ENCODE assay signal across 21 mouse cellular contexts in genomic region chr4:100286800-100287199, GRCm38 (mm10).
"Had no signal": no experiment of that assay in that cellular context is flagged by ENCODE, and none has a peak within 500 bp of the region (broad histone marks: within the 10 kb centered on the region; RNA-seq: fewer than 3 reads in every experiment).

No protein-coding gene starts in this region.

- DNase-seq: kidney, adult 11 months; kidney, adult 8-10 months; kidney, postnatal 10 days; kidney, postnatal 36 days; left cerebral cortex, postnatal 4 days; liver, postnatal 0 days; right cerebral cortex, postnatal 14 days; right cerebral cortex, postnatal 4 days; thymus, adult 18-20 months; thymus, postnatal 36 days had no signal

- H3K27ac ChIP-seq: kidney, embryonic 15.5 days; limb, embryonic 12.5 days; limb, embryonic 15.5 days; liver, embryonic 14.5 days; macrophage; midbrain, embryonic 13.5 days; neural tube, embryonic 13.5 days; stomach, embryonic 15.5 days had no signal

- H3K4me1 ChIP-seq: kidney, embryonic 15.5 days; limb, embryonic 12.5 days; midbrain, embryonic 13.5 days; neural tube, embryonic 13.5 days had no signal

- ATAC-seq: liver, postnatal 0 days; lung, postnatal 0 days; midbrain, embryonic 13.5 days had no signal

- H3K4me2 ChIP-seq: kidney, embryonic 15.5 days; limb, embryonic 12.5 days; limb, embryonic 15.5 days; liver, embryonic 11.5 days; lung, embryonic 14.5 days; midbrain, embryonic 13.5 days; neural tube, embryonic 13.5 days; stomach, embryonic 15.5 days had no signal

- H3K9me3 ChIP-seq: kidney, embryonic 15.5 days; limb, embryonic 12.5 days; limb, embryonic 15.5 days; midbrain, embryonic 13.5 days; neural tube, embryonic 13.5 days; stomach, embryonic 15.5 days had no signal

- H3K36me3 ChIP-seq: kidney, embryonic 15.5 days; limb, embryonic 12.5 days; limb, embryonic 15.5 days; midbrain, embryonic 13.5 days; neural tube, embryonic 13.5 days; stomach, embryonic 15.5 days had no signal

- H3K9ac ChIP-seq: kidney, embryonic 15.5 days; limb, embryonic 12.5 days; limb, embryonic 15.5 days; liver, embryonic 14.5 days; liver, postnatal 0 days; lung, embryonic 14.5 days; midbrain, embryonic 13.5 days; neural tube, embryonic 13.5 days; stomach, embryonic 15.5 days had no signal

- H3K27me3 ChIP-seq: kidney, embryonic 15.5 days; limb, embryonic 12.5 days; limb, embryonic 15.5 days; midbrain, embryonic 13.5 days; neural tube, embryonic 13.5 days; stomach, embryonic 15.5 days had no signal

- H3K4me3 ChIP-seq: kidney, embryonic 15.5 days; limb, embryonic 12.5 days; limb, embryonic 15.5 days; midbrain, embryonic 13.5 days; neural tube, embryonic 13.5 days; stomach, embryonic 15.5 days had no signal
